Mouse (Mus musculus): ENCODE data around the gene Zc2hc1c.

Zc2hc1c gene

GRCm38 (mm10) chr12:85284996-85285395 lies 3.4 kb upstream of the Zc2hc1c start:
- DNase-seq = no peak

DNA sequence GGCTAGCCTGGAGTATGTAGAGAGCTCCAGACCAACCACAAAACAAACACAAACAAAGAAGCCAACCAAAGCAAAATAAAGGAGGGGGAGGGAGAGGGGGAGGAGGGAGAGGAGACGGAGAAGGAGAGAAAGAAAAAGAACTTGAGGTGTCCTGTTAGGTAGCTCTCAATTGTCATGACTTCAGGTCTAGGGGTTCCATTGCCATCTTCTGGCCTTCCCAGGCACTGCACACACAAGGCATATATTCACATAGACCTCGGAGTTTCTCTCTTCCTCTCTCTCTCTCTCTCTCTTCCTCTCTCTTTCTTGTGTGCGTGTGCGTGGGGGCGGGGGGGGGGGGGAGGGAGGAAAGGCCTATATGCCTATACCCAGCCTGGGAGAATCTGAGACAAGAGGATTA lies 1.4 kb upstream of the Zc2hc1c start:
- DNase-seq = peak in 1 of 2 experiments; percentile 26

- DNase-seq = no peak
Measured at GRCm38 (mm10) chr12:85287809-85288485, 444 bp upstream of the Zc2hc1c start, which contains the start of gene Acyp1. Acyp1 (minus strand) TSS chr12:85288438.

DNA sequence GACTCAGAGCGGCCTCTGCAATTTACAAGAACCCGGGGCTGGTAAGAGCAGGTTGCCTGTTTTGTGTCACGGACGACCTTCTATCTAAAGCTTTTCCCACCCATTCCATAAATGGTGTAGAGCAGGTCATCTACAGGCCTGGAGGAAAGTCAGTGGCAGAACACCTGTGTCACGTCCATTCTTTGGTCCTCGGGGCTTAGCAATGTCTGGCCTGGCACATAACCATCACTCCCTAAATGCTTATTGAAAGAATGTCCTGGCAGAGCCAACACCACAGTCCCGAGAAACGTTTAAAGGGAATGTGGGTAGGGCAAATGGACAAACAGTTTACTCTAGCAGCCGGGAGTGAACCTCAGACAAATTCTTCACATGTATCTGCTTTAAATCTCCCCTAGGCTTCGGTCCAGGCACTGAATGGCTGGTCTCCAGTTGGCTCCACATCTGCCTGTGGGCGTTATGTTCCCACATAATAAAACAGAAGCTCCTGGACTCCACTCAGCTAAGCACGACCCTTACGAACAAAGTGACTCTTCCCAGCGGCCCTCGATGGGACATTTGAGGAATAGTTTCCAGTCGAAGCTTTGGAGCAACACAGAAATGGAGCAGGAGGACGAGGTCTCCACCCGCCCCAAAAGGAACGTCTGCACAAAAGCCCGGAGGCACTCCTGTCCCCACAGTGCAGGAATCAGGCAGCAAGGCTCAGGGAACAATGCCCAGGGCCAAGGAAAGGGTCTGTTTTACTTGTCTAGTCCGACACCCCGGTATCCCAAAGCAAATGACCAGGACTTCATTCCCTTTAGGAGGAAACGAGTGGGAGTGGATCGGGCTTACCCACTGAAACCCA lies 988 bp downstream of the Zc2hc1c start:
- no peak for DNase-seq

GRCm38 (mm10) chr12:85290633-85291032 lies 2.2 kb downstream of the Zc2hc1c start:
- DNase-seq = no peak

DNA sequence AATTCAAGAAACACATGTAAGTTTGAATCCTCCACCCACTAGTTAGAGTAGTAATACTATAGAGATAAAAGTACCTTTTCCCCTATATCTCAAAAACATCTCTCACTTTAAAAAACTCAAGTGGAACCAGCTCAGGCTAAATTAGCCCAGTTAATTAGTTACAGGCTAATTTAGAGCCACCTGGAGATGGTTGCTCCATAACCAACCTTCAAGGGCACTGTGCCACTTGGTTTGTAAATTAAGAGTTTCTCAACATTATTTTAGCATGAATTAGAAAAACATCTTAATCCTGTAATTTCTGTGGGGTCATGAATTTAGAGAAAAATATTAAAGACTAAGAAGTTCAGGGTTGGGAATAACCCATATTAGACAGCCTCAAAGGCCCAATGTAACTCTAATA lies 3.1 kb downstream of the Zc2hc1c start:
- DNase-seq = no peak

GRCm38 (mm10) chr12:85292288-85292687 lies 3.9 kb downstream of the Zc2hc1c start:
- DNase-seq = no peak

DNA sequence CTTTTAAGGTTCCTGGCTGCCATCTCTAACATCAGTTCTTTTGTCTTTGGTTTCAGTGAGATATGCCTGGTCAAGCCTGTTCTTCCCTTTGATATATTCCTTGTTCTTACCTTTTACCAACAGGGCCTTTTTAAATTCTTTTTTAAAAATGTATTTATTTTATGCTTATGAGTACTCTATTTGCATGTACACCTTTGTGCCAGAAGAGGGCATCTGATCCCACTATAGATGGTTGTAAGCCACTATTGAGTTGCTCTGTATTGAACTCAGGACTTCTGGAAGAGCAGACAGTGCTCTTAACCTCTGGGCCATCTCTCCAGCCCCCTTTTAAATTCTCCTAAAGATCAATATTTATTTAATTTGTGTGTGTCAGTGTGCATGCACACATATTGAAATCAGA lies 4.5 kb downstream of the Zc2hc1c start:
- DNase-seq = no peak

GRCm38 (mm10) chr12:85295506-85295905 lies 7.1 kb downstream of the Zc2hc1c start:
- DNase-seq = no peak

DNA sequence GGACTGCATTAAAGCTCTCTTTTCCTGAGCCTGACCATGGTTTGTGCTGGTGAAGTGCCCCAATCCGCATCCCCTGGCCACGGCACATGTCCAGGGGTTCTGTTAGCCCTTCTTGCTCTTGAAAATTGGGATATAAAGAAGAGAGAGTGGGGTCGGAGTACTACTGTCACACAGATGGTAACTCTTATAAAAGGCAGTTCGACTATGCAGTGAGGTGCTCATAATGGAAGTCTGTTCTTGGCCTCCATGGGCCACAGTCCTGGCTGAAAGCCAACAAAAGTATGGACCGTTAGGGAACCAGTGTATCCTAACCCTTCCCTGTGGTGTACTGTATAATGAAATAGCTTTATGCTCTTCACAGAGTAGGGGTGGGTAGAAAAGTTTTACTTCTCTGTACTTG lies 8.5 kb downstream of the Zc2hc1c start:
- DNase-seq = no peak

- DNase-seq = no peak
Measured at GRCm38 (mm10) chr12:85297345-85297997, 9.1 kb downstream of the Zc2hc1c start.

DNA sequence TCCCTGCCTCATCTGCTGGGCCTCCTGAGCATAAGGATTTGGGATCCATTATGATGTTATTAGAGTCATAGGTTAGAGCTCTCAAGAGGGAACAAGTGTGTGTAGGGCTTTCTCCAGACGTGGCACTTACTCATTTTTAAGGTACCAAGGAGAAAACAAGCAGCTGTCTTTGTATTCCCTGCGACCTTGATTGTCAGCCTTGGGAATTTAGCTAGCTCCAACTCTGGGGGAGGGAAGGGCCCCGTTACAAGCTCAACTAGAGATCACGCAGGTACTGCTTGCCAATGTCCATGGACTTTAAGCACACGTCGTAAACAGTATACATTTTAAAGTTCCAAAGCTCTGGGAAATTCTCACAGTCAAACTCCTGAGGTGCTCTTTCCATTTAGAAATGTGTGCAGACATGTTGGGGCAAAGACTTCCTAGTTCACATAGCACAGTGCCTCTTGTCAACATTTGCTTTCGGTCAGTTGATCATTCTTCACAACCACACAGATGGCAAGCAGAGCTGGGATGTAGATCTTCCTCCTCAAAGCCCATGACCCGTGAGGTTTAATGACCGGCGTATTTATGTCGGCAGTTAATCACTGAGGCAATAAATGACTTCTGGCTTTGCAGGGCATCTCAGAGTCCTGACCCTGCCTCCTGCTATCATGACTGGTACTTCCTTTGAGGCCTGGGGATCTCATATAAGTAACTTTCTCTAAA lies 9.9 kb downstream of the Zc2hc1c start:
- DNase-seq = no peak

GRCm38 (mm10) chr12:85298835-85299180 lies 10.4 kb downstream of the Zc2hc1c start:
- DNase-seq = no peak

GRCm38 (mm10) chr12:85303256-85303655 lies 14.9 kb downstream of the Zc2hc1c start:
- DNase-seq = no peak

DNA sequence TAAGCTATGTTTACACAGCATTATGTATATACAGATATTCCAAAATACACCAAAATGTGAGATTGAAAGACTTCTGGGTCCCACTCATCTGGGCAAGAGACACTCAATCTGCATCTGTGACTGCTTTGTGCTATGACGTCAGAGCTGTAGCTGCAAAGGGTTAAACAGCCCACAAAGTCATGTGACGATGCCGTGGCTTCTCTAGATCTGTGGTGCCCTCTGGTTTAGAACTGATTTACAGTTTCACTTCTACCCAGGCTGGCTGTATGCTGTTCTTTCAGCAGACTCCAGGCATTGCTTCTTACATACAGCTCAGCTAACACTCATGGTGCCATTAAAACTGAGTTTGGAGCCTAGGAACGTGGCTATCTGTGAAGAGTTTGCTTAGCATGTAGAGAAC lies 16.3 kb downstream of the Zc2hc1c start:
- no peak for DNase-seq

GRCm38 (mm10) chr12:85305247-85305892 lies 17.0 kb downstream of the Zc2hc1c start:
- DNase-seq = peak; percentile 51 to 61

GRCm38 (mm10) chr12:85308651-85309050 lies 20.3 kb downstream of the Zc2hc1c start:
- no peak for DNase-seq

DNA sequence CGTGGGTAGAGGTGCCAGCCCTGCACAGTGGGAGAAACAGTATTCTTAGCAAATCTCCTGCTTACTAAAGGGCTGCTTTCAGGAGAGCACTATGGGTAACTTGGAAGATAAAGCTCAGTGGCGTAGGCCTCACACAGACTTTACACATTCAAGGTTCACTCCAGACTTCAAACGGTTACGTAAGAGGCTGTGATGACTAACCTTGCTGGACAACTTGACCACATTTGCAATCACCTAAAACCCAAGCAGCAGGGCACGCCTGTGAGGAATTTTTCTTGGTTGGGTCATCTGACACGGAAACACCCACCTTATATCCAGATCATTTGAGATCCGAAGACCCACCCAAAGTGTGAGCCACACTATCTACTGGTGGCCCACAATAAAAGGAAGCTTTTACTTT lies 41.8 kb downstream of the Zc2hc1c start:
- DNase-seq = no peak

- no peak for DNase-seq
Measured at GRCm38 (mm10) chr12:85337567-85338311, 49.3 kb downstream of the Zc2hc1c start.

DNA sequence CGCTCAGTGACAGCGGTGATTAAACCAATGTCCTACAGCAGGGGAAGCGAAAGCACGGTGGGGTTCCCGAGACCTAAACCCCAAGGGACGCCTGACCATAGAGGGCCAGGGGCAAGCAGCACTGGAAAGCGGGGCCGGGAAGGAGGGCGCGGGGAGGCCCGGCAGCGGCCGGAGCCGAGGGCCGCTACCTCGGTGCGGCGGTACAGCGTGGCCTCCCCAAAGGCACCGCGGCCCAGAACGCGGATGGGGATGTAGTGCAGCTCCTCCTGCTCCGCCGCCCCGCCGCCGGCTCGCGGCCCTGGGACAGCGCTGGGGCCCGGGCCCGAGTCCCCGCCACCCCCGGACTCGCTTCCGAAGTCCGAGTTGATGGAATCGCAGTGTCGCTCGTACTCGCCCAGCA lies 50.4 kb downstream of the Zc2hc1c start:
- no peak for DNase-seq

GRCm38 (mm10) chr12:85339243-85339729 lies 50.9 kb downstream of the Zc2hc1c start, which contains the start of gene Nek9:
Nek9 (minus strand) TSS chr12:85339362.
- peak; percentile 79 to 86 for DNase-seq

- DNase-seq = peak in 1 of 2 experiments; percentile 23
Measured at GRCm38 (mm10) chr12:85339947-85340346, 51.6 kb downstream of the Zc2hc1c start.
